Mouse (Mus musculus): Measurements from ENCODE around the gene Dusp15. TPM values are rescaled to one million over a fixed set of nuclear protein-coding genes. Genes with fewer than 3 reads are reported as not detected.
A peak's percentile ranks its signal among the peaks of the same experiment; 100 is the strongest.

The Dusp15 gene
- polyA plus RNA-seq, 1 experiment from 2014 or later = 0.07 TPM

- Histone ChIP-seq H3K4me2 (no peak overlapping the region), H3K4me3 (ENCODE audit: low read depth, low read length) (no peak overlapping the region), H3K9me3 (replicated peaks; ENCODE audit: control insufficient read depth, low read length) (no peaks in the 10 kb centered on the region), H3K27ac (ENCODE audit: low read depth, low read length) (no peak overlapping the region), H3K36me3 (ENCODE audit: control insufficient read depth, insufficient read depth, low read length) (no peaks in the 10 kb centered on the region), H3K4me1 (ENCODE audit: control insufficient read depth, insufficient read depth, low read length) (peaks cover 12% of the 10 kb centered on the region), H3K27me3 (ENCODE audit: control insufficient read depth, insufficient read depth, low read length) (peaks cover 45% of the 10 kb centered on the region), H3K9ac (ENCODE audit: low read depth, low read length) (no peak overlapping the region)
- no peak for ATAC-seq (replicated peaks; ENCODE audit: insufficient number of reproducible peaks, low FRiP score, low TSS enrichment)
- WGBS (ENCODE audit: insufficient replicate concordance) = 61% methylated on average over 4 of the region's 4 CpGs
Measured at GRCm38 (mm10) chr2:152915453-152915852, 36.0 kb downstream of the Dusp15 start.

GRCm38 (mm10) chr2:152914310-152915120 is 37.0 kb downstream of the Dusp15 start:
- Histone ChIP-seq H3K27me3 (ENCODE audit: control insufficient read depth, insufficient read depth, low read length) (peaks cover 52% of the 10 kb centered on the region), H3K4me1 (ENCODE audit: control insufficient read depth, insufficient read depth, low read length) (peaks cover 12% of the 10 kb centered on the region), H3K36me3 (ENCODE audit: control insufficient read depth, insufficient read depth, low read length) (no peaks in the 10 kb centered on the region), H3K4me2 (peak overlapping the region; percentile 61), H3K9ac (ENCODE audit: low read depth, low read length) (0 out of 2 replicates have a peak overlapping the region, but pooled peaks have one; percentile 10), H3K27ac (ENCODE audit: low read depth, low read length) (no peak overlapping the region), H3K4me3 (ENCODE audit: low read depth, low read length) (peak overlapping the region; percentile 25; the same call in 1 of the 2 replicates), H3K9me3 (replicated peaks; ENCODE audit: control insufficient read depth, low read length) (no peaks in the 10 kb centered on the region)
- peak; percentile 29; the same call in 1 of the 2 replicates for ATAC-seq (replicated peaks; ENCODE audit: insufficient number of reproducible peaks, low FRiP score, low TSS enrichment)
- WGBS (ENCODE audit: insufficient replicate concordance) = 3% methylated on average over 18 of the region's 18 CpGs

- peaks cover 50% of the 10 kb centered on the region for H3K27me3 ChIP-seq (ENCODE audit: control insufficient read depth, insufficient read depth, low read length)
Measured at GRCm38 (mm10) chr2:152913471-152913870, 38.0 kb downstream of the Dusp15 start.

DNA sequence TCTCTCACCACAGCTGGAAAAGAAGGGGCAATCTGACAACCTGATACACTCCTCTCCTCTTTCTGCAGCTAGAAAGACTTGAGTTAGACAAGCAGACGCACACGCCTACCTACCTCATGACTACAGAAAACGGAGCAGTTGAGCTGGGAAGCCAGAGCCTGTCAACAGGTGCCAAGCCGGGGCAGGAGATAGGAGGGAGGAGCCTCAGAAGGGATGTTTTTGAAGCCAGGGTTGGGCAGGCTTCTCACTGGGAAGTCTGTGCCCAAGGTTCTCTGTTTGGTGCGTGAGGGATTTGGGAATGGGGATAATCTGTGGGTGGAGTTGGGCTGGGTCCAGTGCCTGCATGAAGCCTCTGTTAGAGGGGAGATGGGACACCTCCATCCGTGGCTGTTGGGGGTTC is 40.1 kb downstream of the Dusp15 start:
- peaks cover 15% of the 10 kb centered on the region for H3K4me1 ChIP-seq (ENCODE audit: control insufficient read depth, insufficient read depth, low read length)
- H3K4me3 ChIP-seq (ENCODE audit: low read depth, low read length) = no peak overlapping the region
- H3K4me2 ChIP-seq = no peak overlapping the region
- H3K27ac ChIP-seq (ENCODE audit: low read depth, low read length) = no peak overlapping the region
- H3K9ac ChIP-seq (ENCODE audit: low read depth, low read length) = no peak overlapping the region
- H3K36me3 ChIP-seq (ENCODE audit: control insufficient read depth, insufficient read depth, low read length) = no peaks in the 10 kb centered on the region
- WGBS (ENCODE audit: insufficient replicate concordance) = 19% methylated on average over 6 of the region's 6 CpGs
- peaks cover 45% of the 10 kb centered on the region for H3K27me3 ChIP-seq (ENCODE audit: control insufficient read depth, insufficient read depth, low read length)
- no peak for ATAC-seq (replicated peaks; ENCODE audit: insufficient number of reproducible peaks, low FRiP score, low TSS enrichment)
- H3K9me3 ChIP-seq (replicated peaks; ENCODE audit: control insufficient read depth, low read length) = no peaks in the 10 kb centered on the region

More at GRCm38 (mm10) chr2:152913471-152913870, 38.0 kb downstream of the Dusp15 start:
- Histone ChIP-seq H3K9me3 (replicated peaks; ENCODE audit: control insufficient read depth, low read length) (no peaks in the 10 kb centered on the region), H3K4me2 (no peak overlapping the region), H3K4me1 (ENCODE audit: control insufficient read depth, insufficient read depth, low read length) (peaks cover 6% of the 10 kb centered on the region), H3K27ac (ENCODE audit: low read depth, low read length) (no peak overlapping the region), H3K36me3 (ENCODE audit: control insufficient read depth, insufficient read depth, low read length) (no peaks in the 10 kb centered on the region), H3K4me3 (ENCODE audit: low read depth, low read length) (no peak overlapping the region), H3K9ac (ENCODE audit: low read depth, low read length) (no peak overlapping the region)
- 37% methylated on average over 7 of the region's 7 CpGs for WGBS (ENCODE audit: insufficient replicate concordance)
- ATAC-seq (replicated peaks; ENCODE audit: insufficient number of reproducible peaks, low FRiP score, low TSS enrichment) = no peak

GRCm38 (mm10) chr2:152911031-152911430 is 40.5 kb downstream of the Dusp15 start, which contains the start of gene Mylk2:
TSS of gene Mylk2 (plus strand) at chr2:152911352.
- H3K9me3 ChIP-seq (replicated peaks; ENCODE audit: control insufficient read depth, low read length) = no peaks in the 10 kb centered on the region
- no peaks in the 10 kb centered on the region for H3K36me3 ChIP-seq (ENCODE audit: control insufficient read depth, insufficient read depth, low read length)
- ATAC-seq (replicated peaks; ENCODE audit: insufficient number of reproducible peaks, low FRiP score, low TSS enrichment) = no peak
- H3K27ac ChIP-seq (ENCODE audit: low read depth, low read length) = no peak within 1 kb of the TSS
- no peak within 1 kb of the TSS for H3K9ac ChIP-seq (ENCODE audit: low read depth, low read length)
- peaks cover 45% of the 10 kb centered on the region for H3K27me3 ChIP-seq (ENCODE audit: control insufficient read depth, insufficient read depth, low read length)
- no peak within 1 kb of the TSS for H3K4me3 ChIP-seq (ENCODE audit: low read depth, low read length)
- 22% methylated on average over 12 of the region's 12 CpGs for WGBS (ENCODE audit: insufficient replicate concordance)
- peaks cover 19% of the 10 kb centered on the region for H3K4me1 ChIP-seq (ENCODE audit: control insufficient read depth, insufficient read depth, low read length)
- H3K4me2 ChIP-seq = no peak within 1 kb of the TSS

DNA sequence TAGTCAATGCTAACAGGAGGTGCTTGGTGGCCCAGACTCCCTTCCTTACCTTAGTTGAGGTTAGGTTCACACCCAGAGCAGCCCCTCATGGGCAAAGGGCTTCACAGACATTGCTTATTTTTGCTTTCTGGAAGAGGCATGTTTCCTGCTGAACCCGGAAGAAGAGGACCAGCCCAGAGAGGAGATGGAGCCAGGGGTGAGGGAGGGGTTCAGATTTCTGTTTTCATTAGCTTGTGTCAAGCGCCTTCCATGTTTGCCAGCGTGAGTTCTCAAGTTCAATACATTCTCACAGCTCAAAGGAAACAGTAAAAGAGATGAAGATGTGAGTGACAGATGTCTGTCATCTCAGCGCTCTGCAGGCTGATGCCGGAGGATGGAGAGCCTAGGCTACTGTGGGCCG is 41.6 kb downstream of the Dusp15 start:
- 72% methylated on average over 6 of the region's 6 CpGs for WGBS (ENCODE audit: insufficient replicate concordance)
- Histone ChIP-seq H3K4me3 (ENCODE audit: low read depth, low read length) (no peak overlapping the region), H3K4me2 (no peak overlapping the region), H3K4me1 (ENCODE audit: control insufficient read depth, insufficient read depth, low read length) (peaks cover 26% of the 10 kb centered on the region), H3K36me3 (ENCODE audit: control insufficient read depth, insufficient read depth, low read length) (no peaks in the 10 kb centered on the region), H3K9ac (ENCODE audit: low read depth, low read length) (no peak overlapping the region), H3K27ac (ENCODE audit: low read depth, low read length) (no peak overlapping the region), H3K27me3 (ENCODE audit: control insufficient read depth, insufficient read depth, low read length) (peaks cover 45% of the 10 kb centered on the region), H3K9me3 (replicated peaks; ENCODE audit: control insufficient read depth, low read length) (no peaks in the 10 kb centered on the region)
- no peak for ATAC-seq (replicated peaks; ENCODE audit: insufficient number of reproducible peaks, low FRiP score, low TSS enrichment)

GRCm38 (mm10) chr2:152907114-152907943 is 44.2 kb downstream of the Dusp15 start:
- Histone ChIP-seq H3K36me3 (ENCODE audit: control insufficient read depth, insufficient read depth, low read length) (no peaks in the 10 kb centered on the region), H3K9me3 (replicated peaks; ENCODE audit: control insufficient read depth, low read length) (no peaks in the 10 kb centered on the region), H3K9ac (ENCODE audit: low read depth, low read length) (no peak overlapping the region), H3K4me1 (ENCODE audit: control insufficient read depth, insufficient read depth, low read length) (peaks cover 31% of the 10 kb centered on the region), H3K4me3 (ENCODE audit: low read depth, low read length) (no peak overlapping the region), H3K27ac (ENCODE audit: low read depth, low read length) (peak overlapping the region; percentile 41; the same call in 1 of the 2 replicates), H3K27me3 (ENCODE audit: control insufficient read depth, insufficient read depth, low read length) (peaks cover 29% of the 10 kb centered on the region), H3K4me2 (no peak overlapping the region)
- 51% methylated on average over 14 of the region's 14 CpGs for WGBS (ENCODE audit: insufficient replicate concordance)
- ATAC-seq (replicated peaks; ENCODE audit: insufficient number of reproducible peaks, low FRiP score, low TSS enrichment) = no peak

DNA sequence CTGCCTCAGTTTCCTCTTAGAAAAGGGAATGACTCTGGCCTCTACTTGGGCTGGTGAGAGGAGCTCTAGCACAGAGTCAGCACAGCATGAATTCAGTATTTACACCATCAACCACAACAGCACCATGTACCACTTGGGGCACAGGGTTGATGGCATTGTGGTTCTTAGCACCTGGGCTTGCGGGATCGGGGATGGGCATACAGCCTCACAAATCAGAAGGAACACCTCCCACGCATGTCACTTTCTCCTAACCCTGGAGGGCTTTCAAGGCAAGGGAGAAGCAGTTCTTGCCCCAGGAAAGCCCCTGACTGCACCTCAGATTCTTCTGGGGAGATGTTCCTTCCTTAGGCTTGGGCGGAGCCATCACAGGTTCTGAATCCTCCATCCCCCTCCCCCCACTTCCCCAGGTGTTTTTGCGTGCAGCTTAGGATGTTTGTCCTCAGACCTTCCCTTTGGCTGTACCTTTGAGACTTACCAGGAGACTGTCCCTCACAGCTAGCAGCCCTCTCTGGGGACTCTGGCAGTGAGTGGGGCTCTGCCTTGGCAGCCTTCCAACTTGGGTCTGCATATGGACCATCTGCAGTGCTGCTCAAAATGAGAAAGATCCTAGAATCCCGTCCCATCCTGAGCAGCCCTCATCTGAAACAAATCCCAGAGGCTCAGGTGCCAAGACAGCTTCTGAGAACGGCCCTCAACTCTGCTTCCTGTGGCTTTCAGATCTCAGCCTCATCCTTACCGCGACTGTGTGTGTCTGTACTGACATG is 45.0 kb downstream of the Dusp15 start:
- Histone ChIP-seq H3K4me2 (no peak overlapping the region), H3K36me3 (ENCODE audit: control insufficient read depth, insufficient read depth, low read length) (no peaks in the 10 kb centered on the region), H3K27me3 (ENCODE audit: control insufficient read depth, insufficient read depth, low read length) (peaks cover 20% of the 10 kb centered on the region), H3K4me3 (ENCODE audit: low read depth, low read length) (no peak overlapping the region), H3K4me1 (ENCODE audit: control insufficient read depth, insufficient read depth, low read length) (peaks cover 31% of the 10 kb centered on the region), H3K27ac (ENCODE audit: low read depth, low read length) (peak overlapping the region; percentile 55; the same call in 1 of the 2 replicates), H3K9ac (ENCODE audit: low read depth, low read length) (no peak overlapping the region), H3K9me3 (replicated peaks; ENCODE audit: control insufficient read depth, low read length) (no peaks in the 10 kb centered on the region)
- ATAC-seq (replicated peaks; ENCODE audit: insufficient number of reproducible peaks, low FRiP score, low TSS enrichment) = no peak
- WGBS (ENCODE audit: insufficient replicate concordance) = 49% methylated on average over 9 of the region's 9 CpGs

All from heart, embryonic 11.5 days (tissue).